Mouse (Mus musculus): Measurements from ENCODE around the gene Prdm16. TPM values are rescaled to one million over a fixed set of nuclear protein-coding genes. Genes with fewer than 3 reads are reported as not detected.

Prdm16 gene
- polyA plus RNA-seq, 1 experiment, result not detected

- H3K4me3 ChIP-seq (replicated peaks), result no peak overlapping the region
- no peak for TF ChIP-seq GATA1 (IDR thresholded peaks at IDR 0.05; ENCODE audit: borderline replicate concordance, low read length)
Measured at GRCm38 (mm10) chr4:154366836-154367235, 269.8 kb downstream of the Prdm16 start.

DNA sequence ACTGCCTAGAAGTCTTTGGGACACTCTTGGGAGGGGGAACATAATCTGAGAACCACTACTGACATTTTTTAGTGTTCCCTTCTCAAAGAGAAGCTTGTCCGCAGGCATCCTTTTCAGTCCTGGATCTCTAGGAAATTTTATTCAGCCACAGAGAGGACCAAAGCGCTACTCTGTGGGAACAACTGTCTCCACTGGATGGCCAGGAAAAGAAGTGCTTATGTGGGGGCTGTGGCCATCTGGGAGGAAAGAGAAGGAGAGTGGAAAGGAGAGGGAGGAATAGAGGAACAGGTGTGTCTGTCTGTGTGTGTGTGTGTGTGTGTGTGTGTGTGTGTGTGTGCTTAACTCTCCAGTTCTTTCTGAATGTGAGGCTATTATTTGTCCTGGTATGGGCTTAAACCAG is 271.9 kb downstream of the Prdm16 start:
- no peak overlapping the region for H3K4me3 ChIP-seq (replicated peaks)
- no peaks in the 10 kb centered on the region for H3K9me3 ChIP-seq
- TF ChIP-seq GATA1 (IDR thresholded peaks at IDR 0.05; ENCODE audit: borderline replicate concordance, low read length) (no peak), FLI1 (IDR thresholded peaks at IDR 0.05; ENCODE audit: low read length) (no peak)
- H3K27me3 ChIP-seq (replicated peaks), result peaks cover 19% of the 10 kb centered on the region
- H3K4me1 ChIP-seq, result no peaks in the 10 kb centered on the region
- H3K36me3 ChIP-seq (replicated peaks; ENCODE audit: low read length), result no peaks in the 10 kb centered on the region

More at GRCm38 (mm10) chr4:154366836-154367235, 269.8 kb downstream of the Prdm16 start:
- Histone ChIP-seq H3K27me3 (replicated peaks) (peaks cover 26% of the 10 kb centered on the region), H3K4me1 (no peaks in the 10 kb centered on the region), H3K9me3 (no peaks in the 10 kb centered on the region), H3K36me3 (replicated peaks; ENCODE audit: low read length) (no peaks in the 10 kb centered on the region)

- Histone ChIP-seq H3K27me3 (replicated peaks) (peaks cover 22% of the 10 kb centered on the region), H3K4me1 (no peaks in the 10 kb centered on the region), H3K9me3 (no peaks in the 10 kb centered on the region), H3K4me3 (replicated peaks) (no peak overlapping the region), H3K36me3 (replicated peaks; ENCODE audit: low read length) (no peaks in the 10 kb centered on the region)
- TF ChIP-seq FLI1 (IDR thresholded peaks at IDR 0.05; ENCODE audit: low read length) (no peak), GATA1 (IDR thresholded peaks at IDR 0.05; ENCODE audit: borderline replicate concordance, low read length) (no peak)
Measured at GRCm38 (mm10) chr4:154360850-154361249, 275.8 kb downstream of the Prdm16 start.

DNA sequence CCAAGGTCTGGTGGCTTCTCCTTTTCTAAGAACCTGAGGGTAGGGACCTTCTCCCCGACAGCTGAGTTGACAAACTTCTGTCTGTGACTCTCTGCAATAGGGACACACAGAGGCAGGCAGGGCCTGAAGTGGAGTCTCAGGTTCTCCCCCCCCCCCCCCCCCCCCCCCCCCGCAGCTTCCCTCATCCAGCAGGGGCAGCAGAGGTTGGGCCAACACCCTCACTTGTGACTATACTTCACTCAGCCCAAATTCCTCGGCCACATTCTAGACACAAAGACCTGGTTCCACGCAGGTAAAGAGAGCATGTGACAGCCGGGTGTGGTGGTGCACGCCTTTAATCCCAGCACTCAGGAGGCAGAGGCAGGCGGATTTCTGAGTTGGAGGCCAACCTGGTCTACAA is 276.2 kb downstream of the Prdm16 start:
- H3K9me3 ChIP-seq, result no peaks in the 10 kb centered on the region
- peaks cover 22% of the 10 kb centered on the region for H3K27me3 ChIP-seq (replicated peaks)
- no peak overlapping the region for H3K4me3 ChIP-seq (replicated peaks)
- TF ChIP-seq FLI1 (IDR thresholded peaks at IDR 0.05; ENCODE audit: low read length), result no peak
- no peak for TF ChIP-seq GATA1 (IDR thresholded peaks at IDR 0.05; ENCODE audit: borderline replicate concordance, low read length)
- H3K36me3 ChIP-seq (replicated peaks; ENCODE audit: low read length), result no peaks in the 10 kb centered on the region
- no peaks in the 10 kb centered on the region for H3K4me1 ChIP-seq

DNA sequence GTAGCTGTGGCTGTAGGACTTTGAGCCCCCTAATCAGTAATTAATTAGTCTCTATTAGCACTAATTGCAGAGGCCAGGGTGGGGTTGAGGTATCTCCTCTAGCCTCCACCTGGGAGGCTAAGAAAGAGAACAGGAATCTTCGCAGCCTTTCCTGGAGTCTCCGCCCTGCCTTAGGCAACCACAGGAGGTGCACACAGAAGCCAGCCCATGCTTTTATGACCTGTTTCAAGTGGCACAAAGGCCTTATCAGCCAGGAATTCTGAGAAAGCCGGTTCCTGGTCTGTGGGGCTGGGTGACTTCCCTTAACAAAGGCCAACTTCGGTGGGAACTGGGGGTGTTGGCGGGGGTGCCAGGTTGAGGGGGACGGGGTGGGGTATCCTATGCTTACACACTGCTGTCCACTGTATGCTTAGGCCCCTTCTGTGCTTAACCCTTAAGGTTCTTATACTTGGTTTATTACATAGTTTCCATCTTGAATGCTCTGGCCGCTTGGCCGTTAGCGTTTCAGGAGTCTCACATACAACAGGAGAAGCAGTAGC is 276.8 kb downstream of the Prdm16 start:
- Histone ChIP-seq H3K27me3 (replicated peaks) (peaks cover 20% of the 10 kb centered on the region), H3K4me3 (replicated peaks) (no peak overlapping the region), H3K4me1 (no peaks in the 10 kb centered on the region), H3K36me3 (replicated peaks; ENCODE audit: low read length) (no peaks in the 10 kb centered on the region), H3K9me3 (no peaks in the 10 kb centered on the region; the same call in 1 of the 2 replicates)
- TF ChIP-seq FLI1 (IDR thresholded peaks at IDR 0.05; ENCODE audit: low read length) (no peak), GATA1 (IDR thresholded peaks at IDR 0.05; ENCODE audit: borderline replicate concordance, low read length) (no peak)

DNA sequence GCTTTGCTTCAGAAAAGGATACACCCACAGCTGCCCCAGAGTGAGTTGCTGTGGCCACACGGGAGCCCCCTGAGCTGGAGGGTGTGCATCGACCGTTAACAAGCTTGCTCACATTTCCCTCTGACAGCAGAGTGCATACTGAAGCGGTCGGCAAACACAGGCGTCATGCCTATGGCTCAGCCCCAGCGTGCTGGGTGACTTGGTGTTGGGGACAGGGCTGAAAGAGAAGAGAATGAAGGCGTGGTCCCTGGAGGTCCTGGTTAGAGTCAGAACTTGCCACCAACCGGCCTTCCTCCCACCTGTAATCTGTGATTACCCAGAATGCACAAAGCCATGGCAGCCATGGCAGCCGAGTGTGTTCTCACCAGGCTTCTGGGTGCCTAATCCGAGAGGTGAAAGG is 277.9 kb downstream of the Prdm16 start:
- no peaks in the 10 kb centered on the region; the same call in 1 of the 2 replicates for H3K9me3 ChIP-seq
- H3K4me3 ChIP-seq (replicated peaks), result no peak overlapping the region
- no peaks in the 10 kb centered on the region for H3K36me3 ChIP-seq (replicated peaks; ENCODE audit: low read length)
- H3K27me3 ChIP-seq (replicated peaks), result peaks cover 17% of the 10 kb centered on the region
- TF ChIP-seq FLI1 (IDR thresholded peaks at IDR 0.05; ENCODE audit: low read length), result no peak
- no peak for TF ChIP-seq GATA1 (IDR thresholded peaks at IDR 0.05; ENCODE audit: borderline replicate concordance, low read length)
- no peaks in the 10 kb centered on the region for H3K4me1 ChIP-seq

- H3K27me3 ChIP-seq (replicated peaks), result peaks cover 17% of the 10 kb centered on the region
- no peaks in the 10 kb centered on the region for H3K4me1 ChIP-seq
- no peak overlapping the region for H3K4me3 ChIP-seq (replicated peaks)
- H3K36me3 ChIP-seq (replicated peaks; ENCODE audit: low read length), result no peaks in the 10 kb centered on the region
- no peaks in the 10 kb centered on the region; the same call in 1 of the 2 replicates for H3K9me3 ChIP-seq
- TF ChIP-seq GATA1 (IDR thresholded peaks at IDR 0.05; ENCODE audit: borderline replicate concordance, low read length) (no peak), FLI1 (IDR thresholded peaks at IDR 0.05; ENCODE audit: low read length) (no peak)
Measured at GRCm38 (mm10) chr4:154358370-154358769, 278.3 kb downstream of the Prdm16 start.

DNA sequence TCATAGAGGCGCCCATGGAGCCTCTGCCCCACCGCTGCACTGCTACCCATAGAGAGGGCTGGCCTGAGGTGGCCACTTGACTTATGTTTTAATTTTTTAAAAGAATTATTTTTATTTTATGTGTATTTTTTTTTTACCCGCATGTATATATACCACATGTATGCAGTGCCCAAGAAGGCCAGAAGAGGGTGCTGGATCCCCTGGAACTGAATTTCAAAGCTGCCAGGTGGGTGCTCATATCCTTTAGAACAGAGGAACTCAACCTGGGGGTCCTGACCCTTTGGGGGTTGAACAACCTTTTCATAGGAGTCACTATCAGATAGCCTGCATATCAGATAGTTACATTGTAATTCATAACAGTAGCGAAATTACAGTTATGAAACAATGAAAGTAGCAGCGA is 281.3 kb downstream of the Prdm16 start:
- Histone ChIP-seq H3K36me3 (replicated peaks; ENCODE audit: low read length) (no peaks in the 10 kb centered on the region), H3K9me3 (no peaks in the 10 kb centered on the region; the same call in 1 of the 2 replicates), H3K4me1 (no peaks in the 10 kb centered on the region), H3K4me3 (replicated peaks) (no peak overlapping the region), H3K27me3 (replicated peaks) (peaks cover 11% of the 10 kb centered on the region)
- no peak for TF ChIP-seq GATA1 (IDR thresholded peaks at IDR 0.05; ENCODE audit: borderline replicate concordance, low read length)
- no peak for TF ChIP-seq FLI1 (IDR thresholded peaks at IDR 0.05; ENCODE audit: low read length)

- H3K27me3 ChIP-seq (replicated peaks), result peaks cover 2% of the 10 kb centered on the region
- H3K36me3 ChIP-seq (replicated peaks; ENCODE audit: low read length), result no peaks in the 10 kb centered on the region
- no peak overlapping the region for H3K4me3 ChIP-seq (replicated peaks)
- TF ChIP-seq GATA1 (IDR thresholded peaks at IDR 0.05; ENCODE audit: borderline replicate concordance, low read length) (no peak), FLI1 (IDR thresholded peaks at IDR 0.05; ENCODE audit: low read length) (no peak)
- no peaks in the 10 kb centered on the region; the same call in 1 of the 2 replicates for H3K9me3 ChIP-seq
- H3K4me1 ChIP-seq, result no peaks in the 10 kb centered on the region
Measured at GRCm38 (mm10) chr4:154352246-154352645, 284.4 kb downstream of the Prdm16 start.

DNA sequence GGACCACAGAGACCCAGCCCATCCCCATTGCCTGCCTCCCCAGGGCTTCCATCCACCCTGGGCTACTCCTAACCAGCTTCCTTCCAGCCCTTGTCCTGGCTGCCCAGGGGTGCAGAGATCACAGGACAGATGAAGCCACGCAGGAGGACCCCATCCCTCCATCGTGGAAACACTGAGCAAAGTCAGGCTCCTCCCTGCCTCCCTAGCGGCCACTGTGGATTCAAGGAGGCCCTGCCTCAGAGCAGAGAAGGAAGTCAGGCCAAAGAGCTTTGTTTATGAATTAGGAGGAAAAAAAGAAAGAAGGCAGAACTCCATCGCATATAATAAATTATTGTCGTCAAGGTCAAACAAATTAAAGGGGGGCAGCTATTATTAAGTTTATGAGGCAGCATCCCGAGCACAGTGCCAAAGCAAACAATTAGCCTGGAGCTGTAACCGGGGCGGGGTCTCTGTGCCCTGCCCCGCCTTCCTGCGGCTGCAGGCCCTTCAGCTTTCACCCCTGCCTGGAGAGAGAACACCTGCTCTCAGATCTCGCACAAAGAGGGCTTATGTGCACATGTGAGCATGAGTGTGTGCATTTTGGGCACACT is 288.4 kb downstream of the Prdm16 start:
- TF ChIP-seq GATA1 (IDR thresholded peaks at IDR 0.05; ENCODE audit: borderline replicate concordance, low read length) (no peak), FLI1 (IDR thresholded peaks at IDR 0.05; ENCODE audit: low read length) (no peak)
- H3K36me3 ChIP-seq (replicated peaks; ENCODE audit: low read length), result no peaks in the 10 kb centered on the region
- peaks cover 12% of the 10 kb centered on the region for H3K9me3 ChIP-seq
- peaks cover 2% of the 10 kb centered on the region for H3K27me3 ChIP-seq (replicated peaks)
- H3K4me1 ChIP-seq, result no peaks in the 10 kb centered on the region
- H3K4me3 ChIP-seq (replicated peaks), result peak overlapping the region; percentile 34

All from megakaryocyte, embryonic 14.5 days (primary cell).